Mouse (Mus musculus): ENCODE measurements around the gene Ccdc50. TPM values are rescaled to one million over a fixed set of nuclear protein-coding genes. Genes with fewer than 3 reads are reported as not detected.

Ccdc50 gene
- polyA plus RNA-seq, 1 experiment from 2014 or later = 67.8 TPM

- Histone ChIP-seq H3K27me3 (ENCODE audit: control insufficient read depth, insufficient read depth, low read length) (no peaks in the 10 kb centered on the region), H3K4me1 (ENCODE audit: control insufficient read depth, insufficient read depth, low read length) (no peaks in the 10 kb centered on the region), H3K4me2 (ENCODE audit: low read depth, low read length) (no peak overlapping the region), H3K36me3 (replicated peaks; ENCODE audit: control insufficient read depth, insufficient read depth, low read depth, low read length) (no peaks in the 10 kb centered on the region), H3K4me3 (ENCODE audit: low read depth, low read length) (no peak overlapping the region), H3K9ac (replicated peaks; ENCODE audit: low read length) (no peak overlapping the region), H3K9me3 (replicated peaks; ENCODE audit: control insufficient read depth, low read length) (no peaks in the 10 kb centered on the region), H3K27ac (replicated peaks; ENCODE audit: low read depth, low read length) (no peak overlapping the region)
- 90% methylated on average over 5 of the region's 5 CpGs for WGBS
- DNase-seq (ENCODE audit: low spot score) = no peak
- no peak for ATAC-seq (replicated peaks; ENCODE audit: insufficient number of reproducible peaks, low FRiP score, low TSS enrichment, low read depth)
These were observed 60.7 kb downstream of the Ccdc50 start for GRCm38 (mm10) chr16:27449360-27449759.

- Histone ChIP-seq H3K4me2 (ENCODE audit: low read depth, low read length) (no peak overlapping the region), H3K36me3 (replicated peaks; ENCODE audit: control insufficient read depth, insufficient read depth, low read depth, low read length) (no peaks in the 10 kb centered on the region), H3K9me3 (replicated peaks; ENCODE audit: control insufficient read depth, low read length) (no peaks in the 10 kb centered on the region), H3K4me3 (ENCODE audit: low read depth, low read length) (no peak overlapping the region), H3K27ac (replicated peaks; ENCODE audit: low read depth, low read length) (no peak overlapping the region), H3K27me3 (ENCODE audit: control insufficient read depth, insufficient read depth, low read length) (no peaks in the 10 kb centered on the region), H3K4me1 (ENCODE audit: control insufficient read depth, insufficient read depth, low read length) (no peaks in the 10 kb centered on the region), H3K9ac (replicated peaks; ENCODE audit: low read length) (no peak overlapping the region)
- ATAC-seq (replicated peaks; ENCODE audit: insufficient number of reproducible peaks, low FRiP score, low TSS enrichment, low read depth) (no peak), DNase-seq (ENCODE audit: low spot score) (no peak)
- WGBS = 93% methylated on average over 2 of the region's 2 CpGs
These were observed 62.0 kb downstream of the Ccdc50 start for GRCm38 (mm10) chr16:27450655-27451054.

GRCm38 (mm10) chr16:27453396-27453795 lies 64.7 kb downstream of the Ccdc50 start:
- Histone ChIP-seq H3K4me3 (ENCODE audit: low read depth, low read length) (no peak overlapping the region), H3K4me2 (ENCODE audit: low read depth, low read length) (no peak overlapping the region), H3K4me1 (ENCODE audit: control insufficient read depth, insufficient read depth, low read length) (no peaks in the 10 kb centered on the region), H3K36me3 (replicated peaks; ENCODE audit: control insufficient read depth, insufficient read depth, low read depth, low read length) (no peaks in the 10 kb centered on the region), H3K27me3 (ENCODE audit: control insufficient read depth, insufficient read depth, low read length) (no peaks in the 10 kb centered on the region), H3K9ac (replicated peaks; ENCODE audit: low read length) (no peak overlapping the region), H3K27ac (replicated peaks; ENCODE audit: low read depth, low read length) (no peak overlapping the region), H3K9me3 (replicated peaks; ENCODE audit: control insufficient read depth, low read length) (no peaks in the 10 kb centered on the region)
- no peak for DNase-seq (ENCODE audit: low spot score)
- 79% methylated on average over 3 of the region's 3 CpGs for WGBS
- no peak for ATAC-seq (replicated peaks; ENCODE audit: insufficient number of reproducible peaks, low FRiP score, low TSS enrichment, low read depth)

GRCm38 (mm10) chr16:27453823-27454222 lies 65.2 kb downstream of the Ccdc50 start:
- Histone ChIP-seq H3K27ac (replicated peaks; ENCODE audit: low read depth, low read length) (no peak overlapping the region), H3K4me2 (ENCODE audit: low read depth, low read length) (no peak overlapping the region), H3K9me3 (replicated peaks; ENCODE audit: control insufficient read depth, low read length) (no peaks in the 10 kb centered on the region), H3K9ac (replicated peaks; ENCODE audit: low read length) (no peak overlapping the region), H3K27me3 (ENCODE audit: control insufficient read depth, insufficient read depth, low read length) (no peaks in the 10 kb centered on the region), H3K4me3 (ENCODE audit: low read depth, low read length) (no peak overlapping the region), H3K36me3 (replicated peaks; ENCODE audit: control insufficient read depth, insufficient read depth, low read depth, low read length) (no peaks in the 10 kb centered on the region), H3K4me1 (ENCODE audit: control insufficient read depth, insufficient read depth, low read length) (no peaks in the 10 kb centered on the region)
- no peak for ATAC-seq (replicated peaks; ENCODE audit: insufficient number of reproducible peaks, low FRiP score, low TSS enrichment, low read depth)
- DNase-seq (ENCODE audit: low spot score) = no peak
- 83% methylated on average over 2 of the region's 2 CpGs for WGBS

GRCm38 (mm10) chr16:27457273-27457672 lies 68.6 kb downstream of the Ccdc50 start:
- no peak overlapping the region for H3K27ac ChIP-seq (replicated peaks; ENCODE audit: low read depth, low read length)
- no peaks in the 10 kb centered on the region for H3K36me3 ChIP-seq (replicated peaks; ENCODE audit: control insufficient read depth, insufficient read depth, low read depth, low read length)
- ATAC-seq (replicated peaks; ENCODE audit: insufficient number of reproducible peaks, low FRiP score, low TSS enrichment, low read depth) = no peak
- no peaks in the 10 kb centered on the region for H3K9me3 ChIP-seq (replicated peaks; ENCODE audit: control insufficient read depth, low read length)
- H3K4me1 ChIP-seq (ENCODE audit: control insufficient read depth, insufficient read depth, low read length) = no peaks in the 10 kb centered on the region
- DNase-seq (ENCODE audit: low spot score) = peak; percentile 80
- no peak overlapping the region for H3K9ac ChIP-seq (replicated peaks; ENCODE audit: low read length)
- WGBS = 16% methylated on average over 4 of the region's 4 CpGs
- no peak overlapping the region for H3K4me2 ChIP-seq (ENCODE audit: low read depth, low read length)
- H3K4me3 ChIP-seq (ENCODE audit: low read depth, low read length) = no peak overlapping the region
- H3K27me3 ChIP-seq (ENCODE audit: control insufficient read depth, insufficient read depth, low read length) = no peaks in the 10 kb centered on the region

- Histone ChIP-seq H3K27me3 (ENCODE audit: control insufficient read depth, insufficient read depth, low read length) (no peaks in the 10 kb centered on the region), H3K27ac (replicated peaks; ENCODE audit: low read depth, low read length) (no peak overlapping the region), H3K4me2 (ENCODE audit: low read depth, low read length) (no peak overlapping the region), H3K9me3 (replicated peaks; ENCODE audit: control insufficient read depth, low read length) (no peaks in the 10 kb centered on the region), H3K4me1 (ENCODE audit: control insufficient read depth, insufficient read depth, low read length) (no peaks in the 10 kb centered on the region), H3K36me3 (replicated peaks; ENCODE audit: control insufficient read depth, insufficient read depth, low read depth, low read length) (no peaks in the 10 kb centered on the region), H3K4me3 (ENCODE audit: low read depth, low read length) (no peak overlapping the region), H3K9ac (replicated peaks; ENCODE audit: low read length) (no peak overlapping the region)
- DNase-seq (ENCODE audit: low spot score) (peak; percentile 67), ATAC-seq (replicated peaks; ENCODE audit: insufficient number of reproducible peaks, low FRiP score, low TSS enrichment, low read depth) (no peak)
- WGBS = 22% methylated on average over 5 of the region's 5 CpGs
These were observed 80.1 kb downstream of the Ccdc50 start for GRCm38 (mm10) chr16:27468731-27469130.

- no peak overlapping the region for H3K27ac ChIP-seq (replicated peaks; ENCODE audit: low read depth, low read length)
- no peak overlapping the region for H3K4me3 ChIP-seq (ENCODE audit: low read depth, low read length)
- no peaks in the 10 kb centered on the region for H3K9me3 ChIP-seq (replicated peaks; ENCODE audit: control insufficient read depth, low read length)
- WGBS = 79% methylated on average over 6 of the region's 6 CpGs
- H3K4me2 ChIP-seq (ENCODE audit: low read depth, low read length) = no peak overlapping the region
- no peak overlapping the region for H3K9ac ChIP-seq (replicated peaks; ENCODE audit: low read length)
- no peak for DNase-seq (ENCODE audit: low spot score)
- no peaks in the 10 kb centered on the region for H3K36me3 ChIP-seq (replicated peaks; ENCODE audit: control insufficient read depth, insufficient read depth, low read depth, low read length)
- H3K4me1 ChIP-seq (ENCODE audit: control insufficient read depth, insufficient read depth, low read length) = no peaks in the 10 kb centered on the region
- no peaks in the 10 kb centered on the region for H3K27me3 ChIP-seq (ENCODE audit: control insufficient read depth, insufficient read depth, low read length)
- no peak for ATAC-seq (replicated peaks; ENCODE audit: insufficient number of reproducible peaks, low FRiP score, low TSS enrichment, low read depth)
These were observed 82.7 kb downstream of the Ccdc50 start for GRCm38 (mm10) chr16:27471389-27471788.

GRCm38 (mm10) chr16:27483834-27484233 lies 95.2 kb downstream of the Ccdc50 start:
- H3K27ac ChIP-seq (replicated peaks; ENCODE audit: low read depth, low read length) = no peak overlapping the region

More at GRCm38 (mm10) chr16:27483834-27484233, 95.2 kb downstream of the Ccdc50 start:
- no peaks in the 10 kb centered on the region for H3K36me3 ChIP-seq (replicated peaks; ENCODE audit: control insufficient read depth, insufficient read depth, low read depth, low read length)
- no peaks in the 10 kb centered on the region for H3K4me1 ChIP-seq (ENCODE audit: control insufficient read depth, insufficient read depth, low read length)
- no peak overlapping the region for H3K9ac ChIP-seq (replicated peaks; ENCODE audit: low read length)
- 74% methylated on average over 1 of the region's 1 CpGs for WGBS
- DNase-seq (ENCODE audit: low spot score) = no peak
- no peaks in the 10 kb centered on the region for H3K9me3 ChIP-seq (replicated peaks; ENCODE audit: control insufficient read depth, low read length)
- no peak overlapping the region for H3K4me2 ChIP-seq (ENCODE audit: low read depth, low read length)
- H3K4me3 ChIP-seq (ENCODE audit: low read depth, low read length) = no peak overlapping the region
- ATAC-seq (replicated peaks; ENCODE audit: insufficient number of reproducible peaks, low FRiP score, low TSS enrichment, low read depth) = no peak
- H3K27me3 ChIP-seq (ENCODE audit: control insufficient read depth, insufficient read depth, low read length) = no peaks in the 10 kb centered on the region

Measured in embryonic facial prominence, embryonic 11.5 days (tissue).